Mouse (Mus musculus) retina, adult 2 months (tissue): ENCODE data around the gene Mettl7a2.
"Not testable (repeated sequence)": the region's sequence is repeated elsewhere in the genome, so short reads cannot be mapped to it uniquely, and the experiment has no call there.

ENCODE experiments used
- DNase-seq: peaks from one replicate; pipeline ENCODE4 v3.0.0-alpha.2; 2012; ENCODE audit warnings: low read depth, low spot score

The Mettl7a2 gene

GRCm38 (mm10) chr15:100337847-100338246 lies 15.2 kb upstream of the Mettl7a2 start:
- DNase-seq = not testable (repeated sequence)

- not testable (repeated sequence) for DNase-seq
Measured at GRCm38 (mm10) chr15:100341314-100341980, 11.6 kb upstream of the Mettl7a2 start.

GRCm38 (mm10) chr15:100345484-100345883 lies 7.5 kb upstream of the Mettl7a2 start:
- DNase-seq = no peak

GRCm38 (mm10) chr15:100346761-100347160 lies 6.2 kb upstream of the Mettl7a2 start:
- no peak for DNase-seq

- DNase-seq = no peak
Measured at GRCm38 (mm10) chr15:100349496-100349895, 3.5 kb upstream of the Mettl7a2 start.

- no peak for DNase-seq
Measured at GRCm38 (mm10) chr15:100351501-100352060, 1.4 kb upstream of the Mettl7a2 start.

GRCm38 (mm10) chr15:100353399-100353798 lies 399 bp downstream of the Mettl7a2 start:
- not testable (repeated sequence) for DNase-seq

- DNase-seq = no peak
Measured at GRCm38 (mm10) chr15:100355876-100356275, 2.9 kb downstream of the Mettl7a2 start.

GRCm38 (mm10) chr15:100364242-100364641 lies 11.2 kb downstream of the Mettl7a2 start, which contains the start of gene Higd1c:
Gene Higd1c, plus strand, starts transcription at chr15:100364542.
- DNase-seq = no peak

- not testable (repeated sequence) for DNase-seq
Measured at GRCm38 (mm10) chr15:100365967-100366366, 13.0 kb downstream of the Mettl7a2 start.

GRCm38 (mm10) chr15:100367119-100367518 lies 14.1 kb downstream of the Mettl7a2 start:
- DNase-seq = no peak

- peak; percentile 39 for DNase-seq
Measured at GRCm38 (mm10) chr15:100375066-100375465, 22.1 kb downstream of the Mettl7a2 start.

- DNase-seq = not testable (repeated sequence)
Measured at GRCm38 (mm10) chr15:100377847-100378505, 25.0 kb downstream of the Mettl7a2 start.

- no peak for DNase-seq
Measured at GRCm38 (mm10) chr15:100379658-100380057, 26.7 kb downstream of the Mettl7a2 start.

GRCm38 (mm10) chr15:100380104-100380503 lies 27.1 kb downstream of the Mettl7a2 start:
- DNase-seq = no peak

GRCm38 (mm10) chr15:100385705-100386104 lies 32.7 kb downstream of the Mettl7a2 start:
- no peak for DNase-seq

GRCm38 (mm10) chr15:100387544-100388223 lies 34.7 kb downstream of the Mettl7a2 start:
- no peak for DNase-seq

GRCm38 (mm10) chr15:100388224-100388835 lies 35.3 kb downstream of the Mettl7a2 start:
- no peak for DNase-seq

GRCm38 (mm10) chr15:100388886-100389285 lies 35.9 kb downstream of the Mettl7a2 start:
- DNase-seq = no peak

GRCm38 (mm10) chr15:100391066-100391465 lies 38.1 kb downstream of the Mettl7a2 start:
- DNase-seq = no peak

GRCm38 (mm10) chr15:100391599-100391998 lies 38.6 kb downstream of the Mettl7a2 start:
- no peak for DNase-seq

GRCm38 (mm10) chr15:100393016-100393415 lies 40.0 kb downstream of the Mettl7a2 start:
- DNase-seq = no peak
